Mouse (Mus musculus) spleen, postnatal 10 days (tissue): Measurements from ENCODE around the gene Slc7a11.
"Not testable (repeated sequence)": the region's sequence is repeated elsewhere in the genome, so short reads cannot be mapped to it uniquely, and the experiment has no call there.

Source experiments
- DNase-seq, 2 experiments: peaks; one replicate each; pipeline ENCODE4 v3.0.0; 2021 to 2022; ENCODE audit warnings: low spot score in 2 of 2

The Slc7a11 gene

GRCm38 (mm10) chr3:50443421-50443916 lies at the start of gene Slc7a11:
Gene Slc7a11, minus strand, starts transcription at chr3:50443614.
- DNase-seq: peak in 1 of 2 experiments; percentile 18

- DNase-seq: no peak
These were observed 48.3 kb upstream of the Slc7a11 start for GRCm38 (mm10) chr3:50491678-50492077.

- no peak for DNase-seq
These were observed 40.7 kb upstream of the Slc7a11 start for GRCm38 (mm10) chr3:50484076-50484475.

GRCm38 (mm10) chr3:50462223-50462622 lies 18.8 kb upstream of the Slc7a11 start:
- no peak for DNase-seq

- DNase-seq: no peak
These were observed 13.7 kb upstream of the Slc7a11 start for GRCm38 (mm10) chr3:50457136-50457535.

- DNase-seq: no peak
These were observed 13.2 kb upstream of the Slc7a11 start for GRCm38 (mm10) chr3:50456564-50456963.

GRCm38 (mm10) chr3:50456023-50456422 lies 12.6 kb upstream of the Slc7a11 start:
- no peak for DNase-seq

GRCm38 (mm10) chr3:50445050-50445775 lies 1.8 kb upstream of the Slc7a11 start:
- DNase-seq: no peak

GRCm38 (mm10) chr3:50443942-50444341 lies 528 bp upstream of the Slc7a11 start:
- DNase-seq: no peak

GRCm38 (mm10) chr3:50442341-50443292 lies 797 bp downstream of the Slc7a11 start:
- DNase-seq: peak in 1 of 2 experiments; percentile 11

- no peak for DNase-seq
These were observed 2.1 kb downstream of the Slc7a11 start for GRCm38 (mm10) chr3:50441330-50441729.

- no peak for DNase-seq
These were observed 3.0 kb downstream of the Slc7a11 start for GRCm38 (mm10) chr3:50440409-50440808.

GRCm38 (mm10) chr3:50439429-50439828 lies 4.0 kb downstream of the Slc7a11 start:
- DNase-seq: no peak

GRCm38 (mm10) chr3:50438520-50439253 lies 4.7 kb downstream of the Slc7a11 start:
- DNase-seq: no peak

GRCm38 (mm10) chr3:50438081-50438480 lies 5.3 kb downstream of the Slc7a11 start:
- not testable (repeated sequence) for DNase-seq

GRCm38 (mm10) chr3:50436409-50436808 lies 7.0 kb downstream of the Slc7a11 start:
- DNase-seq: not testable (repeated sequence)

- no peak for DNase-seq
These were observed 9.6 kb downstream of the Slc7a11 start for GRCm38 (mm10) chr3:50433831-50434230.

GRCm38 (mm10) chr3:50430811-50431210 lies 12.6 kb downstream of the Slc7a11 start:
- DNase-seq: no peak

- no peak for DNase-seq
These were observed 21.7 kb downstream of the Slc7a11 start for GRCm38 (mm10) chr3:50421480-50422277.

GRCm38 (mm10) chr3:50419161-50419560 lies 24.3 kb downstream of the Slc7a11 start:
- DNase-seq: no peak

- peak in 1 of 2 experiments; percentile 21 for DNase-seq
These were observed 36.6 kb downstream of the Slc7a11 start for GRCm38 (mm10) chr3:50406771-50407170.
